Mouse (Mus musculus): Measurements from ENCODE around the gene Stap2. TPM values are rescaled to one million over a fixed set of nuclear protein-coding genes. Genes with fewer than 3 reads are reported as not detected.

Gene Stap2
- total and polyA plus RNA-seq, 3 experiments = 12.2 to 28.6 (median 14.8) TPM

DNA sequence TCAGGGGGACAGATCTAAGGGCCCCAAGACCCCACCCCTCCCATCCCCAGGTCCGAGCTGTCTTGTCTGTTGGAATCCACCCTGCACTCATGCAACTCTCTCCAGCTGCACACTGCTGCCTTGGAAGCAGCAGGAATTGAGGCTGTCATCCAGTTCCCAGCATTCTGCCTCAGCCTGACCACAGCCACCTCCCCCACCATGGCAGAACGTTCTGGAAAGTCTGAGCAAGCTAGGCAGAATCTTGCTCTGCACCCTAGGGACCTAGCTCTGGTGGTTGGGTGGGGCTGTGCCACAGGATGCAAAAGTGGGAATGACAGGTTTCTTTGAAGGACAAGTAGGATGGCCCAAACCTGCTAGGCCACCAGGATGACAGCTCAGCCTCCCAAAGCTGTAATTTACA, 19.1 kb upstream of the Stap2 start:
- H3K36me3 ChIP-seq (ENCODE audit: control insufficient read depth, insufficient read depth, low read length) = no peaks in the 10 kb centered on the region
- no peak overlapping the region for H3K4me3 ChIP-seq
- peaks cover 7% of the 10 kb centered on the region for H3K79me2 ChIP-seq (replicated peaks; ENCODE audit: control insufficient read depth, insufficient read depth, low read length)
- intact Hi-C loops (cut with DNase I) = no loop called here
- WGBS = 41% methylated on average over 2 of the region's 2 CpGs
- DNase-seq = no peak
- 0 out of 2 replicates have a peak, but pooled peaks have one; percentile 7 for TF ChIP-seq EP300 (IDR thresholded peaks at IDR 0.05; ENCODE audit: insufficient read depth, low read depth, low read length)
- TF ChIP-seq CTCF (IDR thresholded peaks at IDR 0.05) = no peak
- peak overlapping the region; percentile 43 for H3K27ac ChIP-seq
- peaks cover 61% of the 10 kb centered on the region for H3K4me1 ChIP-seq (ENCODE audit: control insufficient read depth, insufficient read depth, low read length)
- no peak overlapping the region for H3K9ac ChIP-seq (ENCODE audit: low read depth, low read length)
- H3K27me3 ChIP-seq (ENCODE audit: control insufficient read depth, insufficient read depth, low read length) = no peaks in the 10 kb centered on the region

DNA sequence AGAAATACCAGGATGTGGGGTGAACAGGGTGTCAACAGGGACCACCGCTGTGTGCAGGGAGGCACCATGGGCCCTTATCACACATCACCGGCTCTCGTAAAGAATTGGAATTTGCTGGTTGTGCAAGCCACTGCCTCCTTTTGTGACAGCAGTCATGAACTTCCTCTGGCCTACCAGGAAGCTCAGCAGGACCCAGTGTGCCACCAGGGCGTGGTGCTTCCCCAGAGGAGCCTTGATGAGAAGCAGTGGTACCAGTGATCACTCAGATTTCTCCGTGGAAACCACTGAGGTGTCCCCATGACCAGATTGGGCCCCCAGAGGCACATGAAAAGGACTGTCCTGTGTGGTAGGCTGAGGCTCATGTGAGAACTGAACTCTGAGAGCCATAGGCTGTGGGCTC, 18.0 kb upstream of the Stap2 start:
- no peak overlapping the region for H3K9ac ChIP-seq (ENCODE audit: low read depth, low read length)
- no peaks in the 10 kb centered on the region for H3K27me3 ChIP-seq (ENCODE audit: control insufficient read depth, insufficient read depth, low read length)
- H3K4me1 ChIP-seq (ENCODE audit: control insufficient read depth, insufficient read depth, low read length) = peaks cover 57% of the 10 kb centered on the region
- 36% methylated on average over 5 of the region's 5 CpGs for WGBS
- intact Hi-C loops (cut with DNase I) = no loop called here
- peak in 1 of 2 experiments; percentile 58 for DNase-seq
- H3K4me3 ChIP-seq = no peak overlapping the region
- peak overlapping the region; percentile 43 for H3K27ac ChIP-seq
- no peak for TF ChIP-seq POLR2A (IDR thresholded peaks at IDR 0.05; ENCODE audit: insufficient read depth, low read depth, low read length)
- TF ChIP-seq CTCF (IDR thresholded peaks at IDR 0.05) = no peak
- no peak for TF ChIP-seq EP300 (IDR thresholded peaks at IDR 0.05; ENCODE audit: insufficient read depth, low read depth, low read length)
- peaks cover 5% of the 10 kb centered on the region for H3K79me2 ChIP-seq (replicated peaks; ENCODE audit: control insufficient read depth, insufficient read depth, low read length)
- H3K36me3 ChIP-seq (ENCODE audit: control insufficient read depth, insufficient read depth, low read length) = no peaks in the 10 kb centered on the region

DNA sequence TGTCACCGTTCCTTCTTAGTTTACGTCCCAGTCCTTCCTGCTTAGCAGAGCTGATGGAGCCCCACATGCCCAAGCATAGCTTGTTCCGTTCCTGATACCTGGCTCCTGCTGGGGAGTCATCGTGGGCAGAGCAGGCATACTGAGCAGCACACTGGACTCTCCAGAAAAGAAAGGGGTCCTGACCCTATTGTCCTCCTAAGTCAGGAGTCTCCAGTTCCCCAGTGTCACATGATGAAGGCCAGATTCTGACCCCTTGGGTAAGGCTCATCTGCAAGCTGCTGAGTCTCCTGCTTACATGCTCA, 17.6 kb upstream of the Stap2 start:
- TF ChIP-seq CTCF (IDR thresholded peaks at IDR 0.05) (no peak), POLR2A (IDR thresholded peaks at IDR 0.05; ENCODE audit: insufficient read depth, low read depth, low read length) (no peak), EP300 (IDR thresholded peaks at IDR 0.05; ENCODE audit: insufficient read depth, low read depth, low read length) (no peak)
- H3K36me3 ChIP-seq (ENCODE audit: control insufficient read depth, insufficient read depth, low read length) = no peaks in the 10 kb centered on the region
- no peaks in the 10 kb centered on the region for H3K27me3 ChIP-seq (ENCODE audit: control insufficient read depth, insufficient read depth, low read length)
- intact Hi-C loops (cut with DNase I) = no loop called here
- no peak overlapping the region for H3K9ac ChIP-seq (ENCODE audit: low read depth, low read length)
- peaks cover 54% of the 10 kb centered on the region for H3K4me1 ChIP-seq (ENCODE audit: control insufficient read depth, insufficient read depth, low read length)
- DNase-seq = no peak
- peaks cover 5% of the 10 kb centered on the region for H3K79me2 ChIP-seq (replicated peaks; ENCODE audit: control insufficient read depth, insufficient read depth, low read length)
- WGBS = 77% methylated on average over 4 of the region's 4 CpGs
- H3K4me3 ChIP-seq = no peak overlapping the region
- H3K27ac ChIP-seq = peak overlapping the region; percentile 43; the same call in 1 of the 2 replicates

DNA sequence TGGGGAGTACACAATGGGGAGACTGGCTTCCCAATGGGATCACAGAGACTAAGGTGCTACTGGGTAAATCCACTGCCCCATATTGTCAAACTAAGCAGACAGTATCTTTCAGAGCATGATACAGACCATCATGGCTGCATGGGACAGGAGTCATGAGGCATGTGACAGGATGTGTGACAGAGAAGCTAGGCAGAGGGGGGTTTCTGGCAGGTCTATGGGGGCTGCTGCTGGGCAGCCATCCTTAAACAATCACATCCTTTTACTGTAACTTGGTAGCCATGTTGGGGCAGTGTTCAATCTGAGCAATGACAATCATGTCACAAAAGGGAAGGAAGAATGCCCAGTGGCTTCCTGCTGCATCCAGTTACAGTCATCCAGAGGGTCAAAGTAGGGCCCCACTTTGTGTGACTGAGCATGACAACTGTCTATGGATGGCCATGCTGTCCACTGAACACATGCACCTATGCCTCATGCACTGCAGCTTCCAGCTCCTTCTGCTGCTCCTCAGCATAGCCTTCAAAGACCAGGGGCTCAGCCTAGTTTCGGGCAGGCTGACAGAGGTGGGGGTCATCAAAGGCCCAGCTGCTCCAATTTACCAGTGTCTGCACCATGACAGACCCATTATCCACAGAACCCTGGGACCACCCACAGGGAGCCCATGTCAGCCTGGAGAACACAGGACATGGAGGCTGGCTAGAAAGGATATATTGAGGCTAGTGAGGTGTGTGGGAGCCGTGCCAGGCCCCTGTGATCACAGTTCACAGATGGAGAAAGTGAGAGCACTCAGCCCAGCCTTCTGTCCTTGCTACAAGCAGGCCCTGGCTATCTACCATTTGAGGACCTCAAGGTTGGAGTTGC, 17.0 kb upstream of the Stap2 start:
- Histone ChIP-seq H3K36me3 (ENCODE audit: control insufficient read depth, insufficient read depth, low read length) (no peaks in the 10 kb centered on the region), H3K79me2 (replicated peaks; ENCODE audit: control insufficient read depth, insufficient read depth, low read length) (peaks cover 3% of the 10 kb centered on the region), H3K27me3 (ENCODE audit: control insufficient read depth, insufficient read depth, low read length) (no peaks in the 10 kb centered on the region), H3K4me3 (no peak overlapping the region), H3K27ac (no peak overlapping the region), H3K4me1 (ENCODE audit: control insufficient read depth, insufficient read depth, low read length) (peaks cover 48% of the 10 kb centered on the region), H3K9ac (ENCODE audit: low read depth, low read length) (no peak overlapping the region)
- intact Hi-C loops (cut with DNase I) = no loop called here
- no peak for TF ChIP-seq POLR2A (IDR thresholded peaks at IDR 0.05; ENCODE audit: insufficient read depth, low read depth, low read length)
- no peak for TF ChIP-seq EP300 (IDR thresholded peaks at IDR 0.05; ENCODE audit: insufficient read depth, low read depth, low read length)
- TF ChIP-seq CTCF (IDR thresholded peaks at IDR 0.05) = no peak
- 87% methylated on average over 2 of the region's 2 CpGs for WGBS
- DNase-seq = no peak

DNA sequence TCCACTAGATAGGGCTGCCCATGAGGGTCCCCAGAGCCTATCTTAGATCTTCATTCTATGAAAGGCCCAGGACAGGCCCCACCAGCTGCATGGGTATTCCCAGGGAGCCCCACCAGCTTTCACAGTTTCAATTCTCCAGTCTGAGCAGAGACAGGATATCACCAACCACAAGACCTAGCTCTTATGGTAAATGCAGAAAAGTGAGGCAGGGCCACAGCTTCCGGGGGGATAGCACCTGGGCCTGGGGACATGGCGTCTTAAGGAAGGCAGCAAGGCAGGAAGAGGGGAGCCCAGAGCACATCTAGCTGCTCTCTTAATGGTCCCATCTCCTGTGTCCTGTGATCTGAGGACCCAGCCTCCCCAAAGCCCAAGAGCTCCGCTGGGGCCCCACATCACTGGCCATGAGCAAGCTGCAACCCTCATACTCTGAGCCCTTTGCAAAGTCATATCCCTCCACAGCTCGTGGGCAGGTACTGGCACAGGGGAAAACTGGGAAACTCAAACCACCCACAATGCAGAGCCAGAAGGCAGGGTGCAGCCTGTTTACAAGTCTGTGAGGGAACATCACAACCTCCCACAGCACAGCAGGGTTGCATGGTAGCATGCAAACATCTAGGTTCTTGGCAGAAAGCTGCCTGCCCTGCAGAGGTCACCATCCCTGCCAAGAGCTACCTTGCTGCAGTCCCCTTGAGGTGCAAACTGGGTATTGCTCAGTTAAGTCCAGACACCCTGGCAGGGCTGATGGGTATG, 16.0 kb upstream of the Stap2 start:
- Histone ChIP-seq H3K36me3 (ENCODE audit: control insufficient read depth, insufficient read depth, low read length) (no peaks in the 10 kb centered on the region), H3K9ac (ENCODE audit: low read depth, low read length) (no peak overlapping the region), H3K27me3 (ENCODE audit: control insufficient read depth, insufficient read depth, low read length) (no peaks in the 10 kb centered on the region), H3K4me3 (no peak overlapping the region), H3K79me2 (replicated peaks; ENCODE audit: control insufficient read depth, insufficient read depth, low read length) (peaks cover 3% of the 10 kb centered on the region), H3K27ac (no peak overlapping the region), H3K4me1 (ENCODE audit: control insufficient read depth, insufficient read depth, low read length) (peaks cover 40% of the 10 kb centered on the region)
- TF ChIP-seq CTCF (IDR thresholded peaks at IDR 0.05) (no peak), EP300 (IDR thresholded peaks at IDR 0.05; ENCODE audit: insufficient read depth, low read depth, low read length) (no peak), POLR2A (IDR thresholded peaks at IDR 0.05; ENCODE audit: insufficient read depth, low read depth, low read length) (no peak)
- WGBS = 82% methylated on average over 4 of the region's 4 CpGs
- DNase-seq = no peak
- intact Hi-C loops (cut with DNase I) = no loop called here
